Comparison of ENCODE assay signal across 21 mouse cellular contexts in the genomic region with DNA sequence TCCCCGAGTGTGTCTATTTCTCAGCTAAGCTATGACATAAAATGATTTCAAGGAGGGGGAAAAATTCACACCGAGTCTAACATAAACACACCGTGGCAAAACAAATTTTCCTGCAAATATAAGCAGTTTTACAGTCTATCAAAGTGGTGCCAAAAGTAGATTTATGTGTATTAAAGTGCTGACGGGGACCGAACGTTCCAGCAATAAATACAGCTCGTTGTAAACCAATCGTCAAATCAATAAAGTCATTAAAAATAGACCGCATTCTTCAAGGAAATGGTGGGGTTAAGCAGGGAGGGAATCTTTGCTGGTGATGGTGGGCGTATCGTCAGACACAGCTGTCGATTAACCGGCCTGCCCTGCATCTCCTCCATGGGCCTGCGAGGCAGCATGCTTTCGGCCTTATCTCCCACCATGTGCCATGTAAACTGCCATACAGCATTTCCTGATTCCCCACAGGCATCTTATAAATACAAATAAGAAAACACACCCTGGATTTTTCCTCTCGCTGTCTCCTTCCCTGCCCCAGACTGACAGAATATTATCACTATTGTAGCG.
DNase-seq lines count a peak whose midpoint lies in the region; ATAC-seq lines count a peak whose summit lies in the region.
"Had no signal": no experiment of that assay in that cellular context is flagged by ENCODE, and none has a peak within 500 bp of the region (broad histone marks: within the 10 kb centered on the region; RNA-seq: fewer than 3 reads in every experiment).

No protein-coding gene starts in this region.

- no peak overlapping the region for H3K27ac ChIP-seq in forebrain, embryonic 11.5 days (ENCODE audit: low read depth, low read length)
- no peak overlapping the region for H3K27ac ChIP-seq in forebrain, embryonic 15.5 days (replicated peaks)
- no peak overlapping the region for H3K27ac ChIP-seq in neural tube, embryonic 12.5 days
- 0 out of 2 replicates have a peak overlapping the region, but pooled peaks have one; percentile 4 for H3K27ac ChIP-seq in liver, embryonic 12.5 days
- no peak overlapping the region for H3K27ac ChIP-seq in midbrain, embryonic 16.5 days (ENCODE audit: low read length)
- H3K27ac ChIP-seq: embryonic facial prominence, embryonic 15.5 days; gastrocnemius, adult 2 months; hindbrain, embryonic 10.5 days; intestine, embryonic 15.5 days; limb, embryonic 12.5 days; macrophage had no signal

- no peak overlapping the region for H3K4me2 ChIP-seq in forebrain, embryonic 11.5 days (ENCODE audit: low read depth, low read length, severe bottlenecking)
- H3K4me2 ChIP-seq in forebrain, embryonic 15.5 days (replicated peaks): no peak overlapping the region
- no peak overlapping the region for H3K4me2 ChIP-seq in neural tube, embryonic 12.5 days (replicated peaks)
- H3K4me2 ChIP-seq in liver, embryonic 12.5 days: no peak overlapping the region
- H3K4me2 ChIP-seq in midbrain, embryonic 16.5 days (ENCODE audit: low read length): no peak overlapping the region
- H3K4me2 ChIP-seq: embryonic facial prominence, embryonic 15.5 days; intestine, embryonic 15.5 days; limb, embryonic 12.5 days had no signal

- ATAC-seq in forebrain, embryonic 11.5 days (replicated peaks; ENCODE audit: low FRiP score): no peak
- no peak for ATAC-seq in forebrain, embryonic 15.5 days (replicated peaks)
- 0 out of 2 replicates have a peak, but pooled peaks have one; percentile 34 for ATAC-seq in neural tube, embryonic 12.5 days (ENCODE audit: low FRiP score, low read depth)
- ATAC-seq in liver, embryonic 12.5 days: peak; percentile 79
- peak; percentile 36; the same call in 1 of the 2 replicates for ATAC-seq in midbrain, embryonic 16.5 days
- ATAC-seq: hindbrain, embryonic 16.5 days; intestine, embryonic 15.5 days; lung, postnatal 0 days had no signal

- WGBS in forebrain, embryonic 11.5 days: 87% methylated on average over 17 of the region's 17 CpGs
- WGBS in forebrain, embryonic 15.5 days: 66% methylated on average over 17 of the region's 17 CpGs
- WGBS in neural tube, embryonic 12.5 days: 45% methylated on average over 17 of the region's 17 CpGs
- 59% methylated on average over 17 of the region's 17 CpGs for WGBS in liver, embryonic 12.5 days (ENCODE audit: insufficient replicate concordance)
- WGBS in midbrain, embryonic 16.5 days: 68% methylated on average over 17 of the region's 17 CpGs

- H3K27me3 ChIP-seq in forebrain, embryonic 11.5 days (ENCODE audit: control insufficient read depth, insufficient read depth, low read length): peaks cover 3% of the 10 kb centered on the region; the same call in 1 of the 2 replicates
- H3K27me3 ChIP-seq in forebrain, embryonic 15.5 days: 0 out of 2 replicates have a peak, but pooled peaks cover 2% of the 10 kb centered on the region
- no peaks in the 10 kb centered on the region for H3K27me3 ChIP-seq in neural tube, embryonic 12.5 days (replicated peaks)
- H3K27me3 ChIP-seq in liver, embryonic 12.5 days (replicated peaks): no peaks in the 10 kb centered on the region
- no peaks in the 10 kb centered on the region for H3K27me3 ChIP-seq in midbrain, embryonic 16.5 days (ENCODE audit: control insufficient read depth, insufficient read depth, low read depth, low read length)
- H3K27me3 ChIP-seq: embryonic facial prominence, embryonic 15.5 days; intestine, embryonic 15.5 days had no signal

- H3K36me3 ChIP-seq in forebrain, embryonic 11.5 days (ENCODE audit: control insufficient read depth, insufficient read depth, low read length): no peaks in the 10 kb centered on the region
- no peaks in the 10 kb centered on the region for H3K36me3 ChIP-seq in forebrain, embryonic 15.5 days
- H3K36me3 ChIP-seq in neural tube, embryonic 12.5 days: no peaks in the 10 kb centered on the region
- no peaks in the 10 kb centered on the region for H3K36me3 ChIP-seq in liver, embryonic 12.5 days
- H3K36me3 ChIP-seq in midbrain, embryonic 16.5 days (ENCODE audit: control insufficient read depth, insufficient read depth, low read length): no peaks in the 10 kb centered on the region
- H3K36me3 ChIP-seq: embryonic facial prominence, embryonic 15.5 days; hindbrain, embryonic 10.5 days; intestine, embryonic 15.5 days; limb, embryonic 12.5 days had no signal

- DNase-seq in forebrain, embryonic 11.5 days (ENCODE audit: low spot score): peak; percentile 46
- DNase-seq in neural tube, embryonic 10.5 days (ENCODE audit: extremely low spot score, low spot score): no peak
- DNase-seq in right cerebral cortex, postnatal 10 days (ENCODE audit: low spot score in 2 of 2): no peak
- no peak for DNase-seq in layer of hippocampus, adult 9-10 months (ENCODE audit: low spot score)
- DNase-seq: adrenal gland, postnatal 10 days; cerebellum, adult 9-10 months; gastrocnemius, adult 2 months; kidney, adult 9 months; kidney, postnatal 14 days; right cerebral cortex, adult 18-20 months had no signal

- H3K9me3 ChIP-seq in forebrain, embryonic 11.5 days (ENCODE audit: control insufficient read depth, low read length): no peaks in the 10 kb centered on the region
- H3K9me3 ChIP-seq in forebrain, embryonic 15.5 days: no peaks in the 10 kb centered on the region
- H3K9me3 ChIP-seq in neural tube, embryonic 12.5 days: no peaks in the 10 kb centered on the region
- H3K9me3 ChIP-seq in liver, embryonic 12.5 days (replicated peaks): no peaks in the 10 kb centered on the region
- H3K9me3 ChIP-seq in midbrain, embryonic 16.5 days (replicated peaks; ENCODE audit: control insufficient read depth, low read length, poor library complexity, severe bottlenecking): no peaks in the 10 kb centered on the region
- H3K9me3 ChIP-seq: embryonic facial prominence, embryonic 15.5 days; hindbrain, embryonic 10.5 days; intestine, embryonic 15.5 days; limb, embryonic 12.5 days had no signal

- no peaks in the 10 kb centered on the region; the same call in 1 of the 2 replicates for H3K4me1 ChIP-seq in forebrain, embryonic 11.5 days (replicated peaks; ENCODE audit: control insufficient read depth, insufficient read depth, low read length)
- H3K4me1 ChIP-seq in forebrain, embryonic 15.5 days: peaks cover 13% of the 10 kb centered on the region
- H3K4me1 ChIP-seq in neural tube, embryonic 12.5 days: peaks cover 15% of the 10 kb centered on the region
- H3K4me1 ChIP-seq in liver, embryonic 12.5 days: peaks cover 8% of the 10 kb centered on the region
- peaks cover 5% of the 10 kb centered on the region for H3K4me1 ChIP-seq in midbrain, embryonic 16.5 days (ENCODE audit: control insufficient read depth, insufficient read depth, low read length)
- H3K4me1 ChIP-seq: intestine, embryonic 15.5 days had no signal

- no peak overlapping the region for H3K4me3 ChIP-seq in forebrain, embryonic 11.5 days (ENCODE audit: low read depth, low read length)
- no peak overlapping the region for H3K4me3 ChIP-seq in forebrain, embryonic 15.5 days
- H3K4me3 ChIP-seq in neural tube, embryonic 12.5 days: no peak overlapping the region
- H3K4me3 ChIP-seq in liver, embryonic 12.5 days: no peak overlapping the region
- no peak overlapping the region for H3K4me3 ChIP-seq in midbrain, embryonic 16.5 days (ENCODE audit: low read depth, low read length)
- H3K4me3 ChIP-seq: embryonic facial prominence, embryonic 15.5 days; gastrocnemius, adult 2 months; hindbrain, embryonic 10.5 days; intestine, embryonic 15.5 days; limb, embryonic 12.5 days had no signal

- H3K9ac ChIP-seq in forebrain, embryonic 11.5 days (ENCODE audit: low read length): no peak overlapping the region
- H3K9ac ChIP-seq in forebrain, embryonic 15.5 days (replicated peaks): no peak overlapping the region
- no peak overlapping the region for H3K9ac ChIP-seq in neural tube, embryonic 12.5 days
- no peak overlapping the region for H3K9ac ChIP-seq in liver, embryonic 12.5 days
- no peak overlapping the region for H3K9ac ChIP-seq in midbrain, embryonic 16.5 days (ENCODE audit: low read depth, low read length)
- H3K9ac ChIP-seq: embryonic facial prominence, embryonic 15.5 days; intestine, embryonic 15.5 days; limb, embryonic 12.5 days had no signal

Comparison
In these comparisons a context has a peak if more than half of its experiments do, and no peak if none do; other contexts are left out.
1. ATAC-seq: peak in neural tube, embryonic 12.5 days (single experiment), liver, embryonic 12.5 days (single experiment) and midbrain, embryonic 16.5 days (single experiment); none in forebrain, embryonic 11.5 days (single experiment) and forebrain, embryonic 15.5 days (single experiment).